30 mouse cellular contexts compared by ENCODE assay signal in genomic region chr9:66263701-66264100, GRCm38 (mm10).
"Had no signal": no experiment of that assay in that cellular context is flagged by ENCODE, and none has a peak within 500 bp of the region (broad histone marks: within the 10 kb centered on the region; RNA-seq: fewer than 3 reads in every experiment).

No protein-coding gene starts in this region.

- H3K4me1 ChIP-seq: limb, embryonic 12.5 days; limb, embryonic 13.5 days; limb, embryonic 15.5 days; liver, embryonic 13.5 days; liver, embryonic 15.5 days; lung, embryonic 15.5 days; midbrain, embryonic 12.5 days; midbrain, embryonic 13.5 days; midbrain, embryonic 15.5 days; neural tube, embryonic 12.5 days had no signal

- H3K9me3 ChIP-seq: limb, embryonic 10.5 days; limb, embryonic 12.5 days; limb, embryonic 13.5 days; limb, embryonic 15.5 days; liver, embryonic 12.5 days; liver, embryonic 13.5 days; liver, embryonic 15.5 days; lung, embryonic 15.5 days; megakaryocyte, embryonic 14.5 days; midbrain, embryonic 10.5 days; midbrain, embryonic 12.5 days; midbrain, embryonic 13.5 days; midbrain, embryonic 15.5 days; neural tube, embryonic 12.5 days had no signal

- H3K9ac ChIP-seq: limb, embryonic 12.5 days; limb, embryonic 13.5 days; limb, embryonic 15.5 days; liver, embryonic 12.5 days; liver, embryonic 13.5 days; liver, embryonic 14.5 days; liver, embryonic 15.5 days; liver, postnatal 0 days; lung, embryonic 14.5 days; lung, embryonic 15.5 days; midbrain, embryonic 12.5 days; midbrain, embryonic 13.5 days; midbrain, embryonic 15.5 days; neural tube, embryonic 12.5 days had no signal

- DNase-seq: left cerebral cortex, postnatal 4 days; liver; liver, embryonic 13.5 days; liver, postnatal 0 days; lung, adult 18-20 months; lung, adult 2 months; lung, embryonic 14.5 days; lung, postnatal 10 days; lung, postnatal 14 days; lung, postnatal 36 days; lung, postnatal 4 days; midbrain, embryonic 14.5 days had no signal

- ATAC-seq: liver, embryonic 12.5 days; liver, postnatal 0 days; lung, postnatal 0 days; midbrain, embryonic 13.5 days; midbrain, embryonic 15.5 days; midbrain, embryonic 16.5 days had no signal

- H3K36me3 ChIP-seq: limb, embryonic 10.5 days; limb, embryonic 12.5 days; limb, embryonic 13.5 days; limb, embryonic 15.5 days; liver, embryonic 12.5 days; liver, embryonic 13.5 days; liver, embryonic 15.5 days; lung, embryonic 15.5 days; midbrain, embryonic 10.5 days; midbrain, embryonic 12.5 days; midbrain, embryonic 13.5 days; midbrain, embryonic 15.5 days; neural tube, embryonic 12.5 days had no signal

- H3K27me3 ChIP-seq: limb, embryonic 12.5 days; limb, embryonic 13.5 days; limb, embryonic 15.5 days; liver, embryonic 15.5 days; lung, embryonic 15.5 days; midbrain, embryonic 12.5 days; midbrain, embryonic 13.5 days; midbrain, embryonic 15.5 days; neural tube, embryonic 12.5 days had no signal

- H3K4me3 ChIP-seq: limb, embryonic 10.5 days; limb, embryonic 12.5 days; limb, embryonic 13.5 days; limb, embryonic 15.5 days; liver, embryonic 12.5 days; liver, embryonic 13.5 days; liver, embryonic 15.5 days; lung, embryonic 15.5 days; megakaryocyte, embryonic 14.5 days; midbrain, embryonic 10.5 days; midbrain, embryonic 12.5 days; midbrain, embryonic 13.5 days; midbrain, embryonic 15.5 days; myocyte; neural tube, embryonic 12.5 days had no signal

- H3K27ac ChIP-seq: limb, embryonic 10.5 days; limb, embryonic 12.5 days; limb, embryonic 13.5 days; limb, embryonic 15.5 days; liver, embryonic 12.5 days; liver, embryonic 13.5 days; liver, embryonic 14.5 days; liver, embryonic 15.5 days; lung, embryonic 15.5 days; macrophage; midbrain, embryonic 10.5 days; midbrain, embryonic 12.5 days; midbrain, embryonic 13.5 days; midbrain, embryonic 15.5 days; neural tube, embryonic 12.5 days had no signal
